Mouse (Mus musculus): ENCODE results near the gene Unc119b.

DNA sequence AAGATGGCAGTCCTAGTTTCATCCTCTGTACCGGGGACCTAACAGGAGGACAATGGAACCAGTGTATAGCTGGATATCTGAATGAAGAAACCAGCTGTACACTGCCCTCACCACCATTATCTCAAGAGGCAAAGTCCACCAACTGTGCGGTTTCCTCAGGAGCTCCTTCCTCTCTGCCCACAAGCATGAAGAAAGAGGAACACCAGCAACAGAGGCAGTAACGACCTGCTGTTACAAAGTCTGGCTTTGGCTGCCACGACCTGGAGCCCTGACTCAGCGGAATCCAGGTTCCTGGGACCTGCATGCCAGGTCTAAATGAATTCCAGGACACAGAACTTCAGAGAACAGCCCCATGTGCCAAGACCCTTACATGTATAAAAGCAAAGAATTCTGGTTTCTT, 21.1 kb upstream of the Unc119b start:
- TF ChIP-seq CTCF (IDR thresholded peaks at IDR 0.05; ENCODE audit: control insufficient read depth, insufficient read depth, insufficient read length) (no peak), MYOD1 (IDR thresholded peaks at IDR 0.05; ENCODE audit: control insufficient read depth, insufficient read length, low read depth) (no peak), MAX (IDR thresholded peaks at IDR 0.05) (no peak), USF1 (IDR thresholded peaks at IDR 0.05; ENCODE audit: low read depth) (no peak), CEBPB (IDR thresholded peaks at IDR 0.05; ENCODE audit: low read depth) (no peak), MYOG (IDR thresholded peaks at IDR 0.05; ENCODE audit: control insufficient read depth, extremely low read depth, insufficient read length) (no peak)
